Mouse (Mus musculus) embryonic fibroblast, embryonic 13.5 days (primary cell): ENCODE results near the gene Gucy2d. TPM values are rescaled to one million over a fixed set of nuclear protein-coding genes. Genes with fewer than 3 reads are reported as not detected.

ENCODE experiments used
- H3K27ac ChIP-seq: 2 replicates; pipeline ENCODE4 v1.5.1; 2012; ENCODE audit warnings: low read length, control low read depth, inconsistent platforms; ENCODE audit not compliant: insufficient read depth
- H3K4me1 ChIP-seq: 2 replicates; pipeline ENCODE4 v1.6.1; 2011; ENCODE audit warnings: low read length; ENCODE audit not compliant: control insufficient read depth, insufficient read depth
- H3K4me3 ChIP-seq: 2 replicates; pipeline ENCODE4 v1.5.1; 2011; ENCODE audit warnings: mild to moderate bottlenecking, control low read depth, low read length; ENCODE audit not compliant: insufficient read depth
- CTCF ChIP-seq: IDR thresholded peaks from 2 replicates; pipeline ENCODE4 v1.5.1; 2011; ENCODE audit warnings: mild to moderate bottlenecking, control low read depth, low read length, moderate library complexity, borderline replicate concordance; ENCODE audit not compliant: insufficient read depth
- POLR2A ChIP-seq: IDR thresholded peaks from 2 replicates; pipeline ENCODE4 v1.6.1; 2011; ENCODE audit warnings: low read depth, mild to moderate bottlenecking, control low read depth, low read length, moderate library complexity
- polyA plus RNA-seq: library from polyadenylated mRNA; stranded (reverse); fragments of >200 nt; gene quantifications from 2 replicates; pipeline ENCODE4 v1.2.4, GENCODE M21; 2011; ENCODE audit warnings: low read depth; ENCODE audit not compliant: missing spikeins, insufficient read length

Gucy2d gene
- polyA plus RNA-seq, 1 experiment, result not detected

DNA sequence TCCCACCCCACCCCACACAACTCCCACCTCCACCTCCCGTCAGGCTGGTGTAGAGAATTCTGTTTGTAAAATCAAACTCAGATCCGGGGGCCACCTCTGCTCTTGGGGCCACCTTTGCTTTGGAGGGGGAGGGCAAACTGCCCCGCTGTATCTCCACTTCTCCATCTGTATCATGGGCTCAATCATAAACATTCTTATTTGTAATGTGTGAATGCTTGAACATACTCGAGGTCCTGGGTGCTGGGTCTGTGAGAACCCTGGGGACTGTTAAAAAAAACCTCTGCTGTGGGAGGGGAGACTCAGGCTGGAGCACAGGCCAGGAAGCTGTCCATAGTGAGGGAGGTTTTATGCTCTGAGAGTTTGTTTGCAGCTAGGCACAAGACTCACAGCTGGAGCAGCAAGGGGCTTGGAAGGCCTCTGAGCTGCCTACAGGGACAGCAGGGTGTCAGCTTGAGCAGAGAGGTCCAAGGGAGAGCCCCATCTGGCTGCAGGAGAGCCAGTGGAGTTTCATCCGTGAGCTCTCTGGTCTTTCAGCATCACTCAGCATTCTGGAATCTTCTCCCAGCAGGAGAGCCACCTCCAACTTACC, 64.6 kb downstream of the Gucy2d start:
- Histone ChIP-seq H3K4me1 (peaks cover 3% of the 10 kb centered on the region; the same call in 1 of the 2 replicates), H3K27ac (peak overlapping the region; percentile 73), H3K4me3 (no peak overlapping the region)
- TF ChIP-seq CTCF, result no peak
- TF ChIP-seq POLR2A, result no peak

DNA sequence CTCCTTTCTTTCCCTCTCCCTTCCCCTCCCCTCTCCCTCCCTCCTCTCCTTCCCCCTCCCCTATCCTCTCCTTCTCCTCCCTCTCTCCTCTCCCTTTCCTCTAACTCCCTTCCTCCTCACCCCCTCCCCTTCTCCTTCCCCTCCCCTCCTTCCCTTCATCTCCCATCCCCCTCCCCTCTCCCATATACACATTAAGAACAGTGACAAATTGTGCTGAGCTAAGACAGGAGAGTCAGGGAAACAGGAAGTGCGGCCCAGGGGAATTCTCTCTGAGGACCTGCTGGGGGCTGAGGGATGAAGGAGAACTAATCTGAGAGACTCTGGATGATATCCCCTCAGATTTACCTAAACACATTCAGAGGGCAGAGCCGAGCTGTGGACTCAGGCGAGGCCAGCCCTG, 65.4 kb downstream of the Gucy2d start:
- H3K4me1 ChIP-seq, result peaks cover 3% of the 10 kb centered on the region; the same call in 1 of the 2 replicates
- no peak overlapping the region for H3K4me3 ChIP-seq
- no peak for TF ChIP-seq POLR2A
- peak overlapping the region; percentile 24; the same call in 1 of the 2 replicates for H3K27ac ChIP-seq

DNA sequence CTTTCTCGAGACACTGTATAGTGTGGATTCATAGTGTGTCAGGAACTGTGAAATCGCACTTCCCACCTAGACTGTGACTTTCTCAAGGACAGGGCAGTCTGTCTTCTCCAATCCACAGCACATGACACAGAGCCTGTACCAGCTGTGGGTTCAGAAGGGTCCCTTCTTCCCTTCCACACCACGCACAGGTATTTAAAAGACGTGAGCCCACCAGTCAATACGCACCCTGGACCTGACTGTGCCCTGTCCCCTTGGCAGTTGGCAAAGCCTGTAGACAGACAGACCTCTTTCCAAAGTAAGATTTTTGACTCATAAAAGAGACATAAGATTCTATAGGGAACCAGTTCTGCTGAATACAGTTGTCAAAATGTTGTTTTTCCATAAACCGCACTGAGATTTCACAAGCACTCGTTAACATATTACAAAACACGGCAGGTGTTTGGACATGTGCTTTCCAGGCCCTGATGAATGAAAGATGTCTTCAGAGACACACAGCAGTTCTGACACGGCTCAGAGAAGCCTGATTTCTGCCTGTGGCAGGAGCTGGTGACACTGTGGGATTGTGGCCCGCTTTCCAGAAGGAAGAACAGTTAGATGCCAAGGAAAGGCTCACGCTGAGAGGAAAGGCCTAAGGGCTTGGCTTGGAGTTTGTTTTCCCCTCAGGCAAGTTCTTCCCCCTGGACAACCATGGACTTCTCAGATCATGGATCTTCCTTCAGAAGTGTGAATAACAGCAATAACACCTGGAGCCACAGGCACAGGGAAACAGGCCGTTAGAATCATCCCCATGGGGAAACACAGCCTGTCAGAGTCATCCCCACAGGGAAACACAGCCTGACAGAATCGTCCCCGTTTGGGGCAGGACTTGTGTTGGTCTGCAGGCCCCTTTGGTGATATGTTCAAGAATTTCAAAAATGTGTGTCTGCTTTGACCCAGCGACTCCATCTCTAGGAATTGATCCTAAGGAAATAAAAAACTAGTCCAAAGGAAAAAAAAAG, 71.0 kb downstream of the Gucy2d start:
- Histone ChIP-seq H3K4me1 (peaks cover 9% of the 10 kb centered on the region; the same call in 1 of the 2 replicates), H3K4me3 (no peak overlapping the region), H3K27ac (peak overlapping the region; percentile 47)
- TF ChIP-seq POLR2A (no peak), CTCF (no peak)

DNA sequence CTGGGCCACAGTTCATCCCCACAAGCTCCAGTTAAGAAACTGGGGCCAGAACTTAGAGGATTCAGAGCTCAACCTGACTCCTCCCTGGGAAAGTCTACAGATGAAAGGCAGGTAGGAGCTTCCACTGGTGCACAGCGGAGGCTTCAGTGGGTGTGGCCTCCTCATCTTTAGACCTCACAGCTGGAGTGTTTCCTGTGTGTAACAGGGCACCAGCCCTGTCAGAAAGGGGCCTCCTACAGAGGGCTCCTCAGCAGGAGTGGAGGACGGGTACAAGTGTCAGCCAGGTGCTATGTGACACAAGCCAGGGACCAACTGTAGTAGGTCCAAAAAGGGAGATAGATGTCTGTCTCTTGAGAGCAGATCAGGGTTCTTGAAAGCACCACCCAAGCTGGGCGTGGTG, 73.0 kb downstream of the Gucy2d start:
- TF ChIP-seq POLR2A (no peak), CTCF (no peak)
- H3K27ac ChIP-seq, result peak overlapping the region; percentile 38; the same call in 1 of the 2 replicates
- peaks cover 9% of the 10 kb centered on the region; the same call in 1 of the 2 replicates for H3K4me1 ChIP-seq
- no peak overlapping the region for H3K4me3 ChIP-seq

DNA sequence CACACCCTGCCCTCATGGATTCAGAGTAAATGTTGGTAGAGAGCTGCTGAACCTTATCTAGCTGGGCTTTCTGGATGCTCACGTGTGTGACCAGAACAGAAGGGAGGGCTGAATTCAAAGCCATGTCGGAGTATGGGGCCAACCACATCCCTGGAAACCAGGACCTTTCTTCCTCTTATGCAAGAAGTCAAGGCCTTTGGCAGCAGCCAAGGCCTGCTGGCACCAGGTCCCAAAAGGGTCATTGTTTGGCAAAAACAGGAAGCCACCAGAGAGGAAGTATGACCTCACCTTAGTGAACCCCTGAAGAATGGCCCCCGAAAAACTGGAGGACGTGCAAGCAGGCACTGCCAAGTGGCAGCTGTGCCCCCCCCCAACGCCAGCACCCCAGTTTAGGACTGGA, 82.4 kb downstream of the Gucy2d start:
- no peak for TF ChIP-seq CTCF
- TF ChIP-seq POLR2A, result no peak
- H3K27ac ChIP-seq, result peak overlapping the region; percentile 93

DNA sequence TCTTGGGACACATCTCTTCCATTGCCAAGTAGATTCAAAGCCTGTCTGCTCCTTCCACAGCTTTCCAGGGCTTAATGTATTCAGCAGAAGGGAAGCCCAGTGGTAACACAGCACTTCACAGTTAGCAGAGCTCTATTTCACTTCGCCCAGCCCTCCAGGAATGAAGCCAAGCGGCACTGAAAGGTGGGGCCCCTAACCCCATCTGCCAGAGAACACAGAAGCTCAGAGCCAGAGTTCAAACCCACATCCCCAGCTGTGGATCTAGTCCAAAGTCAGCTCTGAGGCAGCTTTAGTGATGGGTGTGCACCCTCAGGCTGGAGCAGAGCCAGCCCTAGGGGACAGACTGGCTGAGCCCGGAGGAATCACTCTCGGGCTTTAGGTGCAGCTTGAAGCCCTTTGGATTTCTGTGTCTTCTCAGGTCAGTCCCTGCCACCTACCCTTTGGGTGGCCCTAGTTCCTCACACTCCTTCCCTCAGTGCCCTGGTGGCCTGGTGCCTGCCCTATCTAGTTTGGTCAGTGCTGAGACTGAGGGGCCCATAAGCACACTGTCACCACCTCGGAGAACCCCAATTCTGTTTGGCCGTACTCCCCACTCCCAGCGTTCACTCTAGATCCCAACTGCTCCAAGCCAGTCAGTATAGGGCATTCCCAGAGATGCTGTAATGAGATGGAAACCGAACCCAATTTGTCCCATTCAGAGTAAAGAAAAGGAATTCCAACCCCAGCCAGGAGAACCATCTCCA, 83.0 kb downstream of the Gucy2d start:
- H3K4me1 ChIP-seq, result peaks cover 22% of the 10 kb centered on the region
- TF ChIP-seq CTCF, result no peak
- 0 out of 2 replicates have a peak, but pooled peaks have one; percentile 11 for TF ChIP-seq POLR2A
- H3K4me3 ChIP-seq, result no peak overlapping the region
- peak overlapping the region; percentile 93 for H3K27ac ChIP-seq

More for the DNA sequence above, 82.4 kb downstream of the Gucy2d start:
- Histone ChIP-seq H3K4me3 (no peak overlapping the region), H3K4me1 (peaks cover 22% of the 10 kb centered on the region)

DNA sequence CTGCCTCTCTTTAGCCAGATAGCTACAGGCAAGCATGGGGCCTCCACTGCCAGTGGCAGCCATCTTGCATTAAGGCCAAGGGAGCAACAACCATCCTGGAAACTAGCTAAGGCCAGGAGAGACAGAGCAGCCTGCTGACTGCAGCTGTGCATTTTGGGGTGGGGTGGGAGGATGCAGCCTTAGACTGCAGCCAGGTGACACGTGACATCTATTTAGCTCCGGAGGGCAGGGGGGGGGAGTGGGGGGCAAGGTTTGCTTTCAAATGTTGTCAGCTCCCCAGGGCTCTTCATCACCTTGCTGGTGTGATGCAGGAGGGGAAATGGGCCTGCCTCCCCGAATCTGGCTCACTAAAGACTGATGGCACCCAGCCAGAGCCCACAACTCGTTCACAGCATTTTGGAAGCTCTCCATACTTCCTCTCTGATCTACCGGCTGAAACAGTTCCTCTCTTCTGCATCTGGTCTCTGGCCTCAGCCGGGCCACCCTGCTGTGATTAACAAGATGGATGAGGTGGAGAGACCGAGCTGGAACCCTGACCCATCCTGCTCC, 83.7 kb downstream of the Gucy2d start:
- no peak for TF ChIP-seq CTCF
- TF ChIP-seq POLR2A, result no peak; the same call in 1 of the 2 replicates
- Histone ChIP-seq H3K27ac (peak overlapping the region; percentile 93), H3K4me3 (no peak overlapping the region), H3K4me1 (peaks cover 22% of the 10 kb centered on the region)

DNA sequence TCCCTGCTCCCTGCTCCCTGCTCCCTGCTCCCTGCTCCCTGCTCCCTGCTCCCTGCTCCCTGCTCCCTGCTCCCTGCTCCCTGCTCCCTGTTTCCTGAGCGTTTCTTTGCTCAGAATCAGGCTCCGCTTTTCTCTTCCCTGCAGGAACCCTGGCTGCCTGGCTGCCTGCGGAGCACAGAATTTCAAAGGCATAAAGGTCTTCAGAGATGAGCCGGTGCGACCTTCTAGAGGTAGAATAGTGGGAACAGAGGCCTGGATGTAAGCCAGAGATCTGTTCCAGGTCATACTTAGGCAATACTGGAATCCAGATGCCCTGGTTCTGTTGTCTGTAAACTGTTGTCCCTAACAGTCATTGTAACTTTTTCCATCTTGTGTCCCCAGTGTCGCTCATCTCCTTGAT, 84.2 kb downstream of the Gucy2d start:
- H3K4me3 ChIP-seq, result no peak overlapping the region
- TF ChIP-seq CTCF, result no peak
- no peak for TF ChIP-seq POLR2A
- H3K4me1 ChIP-seq, result peaks cover 22% of the 10 kb centered on the region
- peak overlapping the region; percentile 93 for H3K27ac ChIP-seq
